In the genomic region with DNA sequence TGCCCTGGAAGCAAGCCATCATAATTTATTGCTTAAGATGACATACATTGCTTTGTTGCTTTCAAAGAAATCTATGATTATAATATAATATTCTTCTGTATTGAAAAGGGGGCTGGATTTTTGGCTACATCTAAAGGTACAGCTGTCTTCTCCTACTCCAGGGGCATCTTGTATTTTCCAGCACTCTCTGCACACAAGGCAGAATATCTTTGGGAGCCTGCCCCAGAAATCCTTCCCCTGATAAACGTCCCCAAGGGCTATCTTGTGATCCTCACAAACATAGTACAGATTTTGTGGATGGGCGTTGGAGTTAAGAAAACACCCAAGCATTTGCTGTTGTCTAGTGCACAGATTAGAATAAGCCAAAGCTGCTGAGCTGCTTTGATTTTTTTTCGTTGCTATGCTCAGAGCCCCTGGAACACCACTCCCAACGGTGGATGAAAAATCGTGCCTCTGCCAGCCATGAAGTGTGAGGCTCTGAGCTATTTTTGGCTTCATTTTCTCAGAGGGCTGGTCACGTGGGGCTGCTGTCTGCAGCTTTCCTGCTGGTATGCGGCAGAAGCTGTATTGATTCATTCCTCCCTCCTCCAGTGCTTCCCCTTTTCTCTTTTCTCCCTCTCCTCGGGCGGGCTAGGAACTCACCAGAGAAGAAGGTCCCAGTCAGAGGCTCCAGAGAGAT, we compare ENCODE assay signal across 9 mouse cellular contexts.
A peak's percentile ranks its signal among the peaks of the same experiment; 100 is the strongest.
DNase-seq lines count a peak whose midpoint lies in the region; ATAC-seq and TF ChIP-seq lines count a peak whose summit lies in the region.
"Had no signal": no experiment of that assay in that cellular context is flagged by ENCODE, and none has a peak within 500 bp of the region (broad histone marks: within the 10 kb centered on the region; RNA-seq: fewer than 3 reads in every experiment).

No protein-coding gene starts in this region.

- no peak overlapping the region for H3K9ac ChIP-seq in liver, embryonic 13.5 days

- ATAC-seq in liver, embryonic 13.5 days (ENCODE audit: low read depth), result peak; percentile 62; the same call in 1 of the 2 replicates

- peak; percentile 92 for DNase-seq in NIH3T3 (ENCODE audit: low read depth)
- DNase-seq in cerebellum, postnatal 10 days, result peak; percentile 91
- DNase-seq in frontal cortex, adult 2 months (ENCODE audit: extremely low spot score in 1 of 2, low spot score in 1 of 2), result peak; percentile 95 to 96
- peak; percentile 67 to 71 for DNase-seq in heart, postnatal 36 days
- DNase-seq in layer of hippocampus, adult 11-12 months (ENCODE audit: low spot score), result peak; percentile 91
- DNase-seq in liver, embryonic 13.5 days, result no peak
- DNase-seq in telencephalon, adult 2 months (ENCODE audit: low read depth, low spot score), result peak; percentile 97

- peaks cover 5% of the 10 kb centered on the region; the same call in 1 of the 2 replicates for H3K4me1 ChIP-seq in liver, embryonic 13.5 days (replicated peaks)

- H3K27me3 ChIP-seq in liver, embryonic 13.5 days, result no peaks in the 10 kb centered on the region
- no peaks in the 10 kb centered on the region for H3K27me3 ChIP-seq in myocyte (ENCODE audit: control insufficient read depth, insufficient read depth, insufficient read length)

- no peak overlapping the region for H3K4me3 ChIP-seq in liver, embryonic 13.5 days (replicated peaks)
- H3K4me3 ChIP-seq in myocyte, result no peak overlapping the region

- TF ChIP-seq POLR2A in myocyte (IDR thresholded peaks at IDR 0.05; ENCODE audit: insufficient read length, low read depth), result no peak

- no peak overlapping the region for H3ac ChIP-seq in myocyte (ENCODE audit: control insufficient read depth, insufficient read length)

- H3K36me3 ChIP-seq in liver, embryonic 13.5 days, result no peaks in the 10 kb centered on the region
- H3K36me3 ChIP-seq in myocyte (ENCODE audit: control insufficient read depth, insufficient read depth), result no peaks in the 10 kb centered on the region
- H3K36me3 ChIP-seq: G1E had no signal

- intact Hi-C loops in heart, postnatal 36 days (cut with DNase I), result no loop called here

- H3K9me3 ChIP-seq in liver, embryonic 13.5 days (replicated peaks), result no peaks in the 10 kb centered on the region

- no peak overlapping the region for H3K27ac ChIP-seq in liver, embryonic 13.5 days

- no peaks in the 10 kb centered on the region for H3K79me2 ChIP-seq in myocyte (ENCODE audit: control insufficient read depth, insufficient read depth)

- peak overlapping the region; percentile 24; the same call in 1 of the 2 replicates for H3K4me2 ChIP-seq in liver, embryonic 13.5 days
- peak overlapping the region; percentile 89 for H3K4me2 ChIP-seq in myocyte (ENCODE audit: low read depth)

- under 1% methylated on average over 9 of the region's 9 CpGs for WGBS in liver, embryonic 13.5 days (ENCODE audit: insufficient replicate concordance)

TF ChIP-seq in myocyte, 11 proteins besides CTCF, POLR2A, EP300 and RAD21:
- TF ChIP-seq CEBPB (IDR thresholded peaks at IDR 0.05; ENCODE audit: insufficient read depth, poor library complexity, severe bottlenecking) (no peak), E2F4 (IDR thresholded peaks at IDR 0.05; ENCODE audit: insufficient read depth) (no peak), USF1 (IDR thresholded peaks at IDR 0.05; ENCODE audit: low read depth) (peak; percentile 99)
